Mouse (Mus musculus): Measurements from ENCODE around the gene Prok1. TPM values are rescaled to one million over a fixed set of nuclear protein-coding genes. Genes with fewer than 3 reads are reported as not detected.
A peak's percentile ranks its signal among the peaks of the same experiment; 100 is the strongest.

Prok1 gene
- polyA plus RNA-seq, 1 experiment: 0.53 TPM

DNA sequence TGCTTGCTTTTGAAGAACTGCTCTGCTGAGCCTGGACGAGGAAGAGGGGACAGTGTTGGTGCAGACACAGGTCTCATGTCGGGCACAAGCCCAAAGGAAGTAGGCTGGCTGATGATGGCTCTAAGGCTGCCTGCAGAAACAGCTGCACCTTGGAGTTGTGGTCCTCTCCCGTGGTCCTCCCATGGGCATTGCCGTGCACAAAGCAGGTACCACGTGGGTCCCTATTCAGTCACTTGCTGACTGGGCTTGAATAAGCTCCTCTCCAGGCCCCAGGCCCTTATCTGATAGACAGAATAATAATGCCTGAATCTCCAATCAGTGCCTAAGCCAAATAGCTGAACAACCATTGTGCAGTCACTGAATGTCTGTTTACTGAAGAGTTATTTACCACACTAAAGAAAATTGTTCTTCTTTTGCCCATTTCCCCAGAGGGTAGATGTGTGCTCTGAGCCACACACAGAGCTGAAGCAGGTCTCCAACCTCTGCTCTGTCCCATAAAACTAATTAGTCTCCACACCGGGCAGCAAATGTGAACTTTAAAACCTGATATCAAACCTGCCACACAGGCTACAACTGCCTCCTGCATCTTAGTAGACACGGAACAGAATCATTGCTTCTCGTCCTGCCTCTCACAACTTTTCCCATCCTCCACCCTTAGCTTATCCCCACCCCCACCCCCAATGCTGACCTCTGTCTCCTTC, 23.0 kb downstream of the Prok1 start:
- peak; percentile 22 for DNase-seq (ENCODE audit: low read depth)
- TF ChIP-seq CTCF (IDR thresholded peaks at IDR 0.05; ENCODE audit: borderline replicate concordance, extremely low read depth, insufficient read depth, insufficient read length) (no peak), POLR2A (IDR thresholded peaks at IDR 0.05; ENCODE audit: borderline replicate concordance, extremely low read depth, insufficient read depth, insufficient read length, poor library complexity, severe bottlenecking) (no peak)

DNA sequence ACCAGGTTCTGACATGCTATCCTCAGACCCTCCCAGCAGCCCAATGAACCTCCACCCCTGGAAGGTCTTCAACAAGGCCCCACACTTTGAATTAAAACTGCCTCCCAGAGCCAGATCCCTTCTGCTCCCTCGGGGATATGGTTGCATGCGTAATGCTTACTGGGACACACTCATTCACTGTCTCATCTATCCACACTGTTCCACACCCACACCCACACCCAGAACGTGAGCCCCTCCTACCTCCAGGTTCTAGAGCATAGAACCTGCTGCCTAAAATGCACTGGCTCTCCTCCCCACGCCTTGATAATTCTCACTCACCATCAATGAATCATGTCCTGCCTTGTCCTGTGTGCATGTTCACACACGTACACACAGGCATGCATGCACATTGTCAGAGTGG, 24.9 kb downstream of the Prok1 start:
- no peak for DNase-seq (ENCODE audit: low read depth)
- TF ChIP-seq CTCF (IDR thresholded peaks at IDR 0.05; ENCODE audit: borderline replicate concordance, extremely low read depth, insufficient read depth, insufficient read length) (no peak), POLR2A (IDR thresholded peaks at IDR 0.05; ENCODE audit: borderline replicate concordance, extremely low read depth, insufficient read depth, insufficient read length, poor library complexity, severe bottlenecking) (no peak)

DNA sequence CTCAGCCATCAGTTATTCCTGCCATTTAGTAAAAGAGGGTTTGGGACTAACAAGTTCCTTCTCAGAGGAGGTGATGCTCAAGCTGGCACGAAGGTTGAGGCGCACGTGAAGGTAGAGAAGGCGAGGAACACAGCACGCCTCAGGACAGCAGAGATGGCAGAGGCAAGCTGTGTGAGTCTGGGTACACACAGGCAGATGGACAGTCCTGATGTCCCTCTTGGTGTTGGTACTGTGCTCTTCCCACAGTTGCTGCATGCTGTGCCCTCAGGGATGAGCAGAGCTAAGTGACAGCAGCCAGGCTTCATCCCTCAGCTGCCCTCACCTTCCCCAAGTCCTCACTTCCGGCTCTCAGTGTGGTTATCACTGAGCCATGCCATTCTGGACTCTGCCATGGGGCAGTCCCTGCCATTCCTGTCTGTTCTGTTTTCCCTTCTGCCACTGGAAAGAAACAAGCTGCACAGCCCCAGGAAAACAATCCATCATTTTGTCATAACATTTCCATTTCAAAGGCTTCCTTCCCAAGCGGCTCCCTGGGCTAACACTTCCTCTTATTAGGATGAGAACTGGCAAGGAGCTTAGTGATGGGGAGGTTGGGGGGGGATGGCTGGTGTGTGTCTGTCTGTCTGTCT, 31.8 kb downstream of the Prok1 start:
- DNase-seq (ENCODE audit: low read depth): peak; percentile 69
- TF ChIP-seq POLR2A (IDR thresholded peaks at IDR 0.05; ENCODE audit: borderline replicate concordance, extremely low read depth, insufficient read depth, insufficient read length, poor library complexity, severe bottlenecking) (no peak), CTCF (IDR thresholded peaks at IDR 0.05; ENCODE audit: borderline replicate concordance, extremely low read depth, insufficient read depth, insufficient read length) (no peak)

DNA sequence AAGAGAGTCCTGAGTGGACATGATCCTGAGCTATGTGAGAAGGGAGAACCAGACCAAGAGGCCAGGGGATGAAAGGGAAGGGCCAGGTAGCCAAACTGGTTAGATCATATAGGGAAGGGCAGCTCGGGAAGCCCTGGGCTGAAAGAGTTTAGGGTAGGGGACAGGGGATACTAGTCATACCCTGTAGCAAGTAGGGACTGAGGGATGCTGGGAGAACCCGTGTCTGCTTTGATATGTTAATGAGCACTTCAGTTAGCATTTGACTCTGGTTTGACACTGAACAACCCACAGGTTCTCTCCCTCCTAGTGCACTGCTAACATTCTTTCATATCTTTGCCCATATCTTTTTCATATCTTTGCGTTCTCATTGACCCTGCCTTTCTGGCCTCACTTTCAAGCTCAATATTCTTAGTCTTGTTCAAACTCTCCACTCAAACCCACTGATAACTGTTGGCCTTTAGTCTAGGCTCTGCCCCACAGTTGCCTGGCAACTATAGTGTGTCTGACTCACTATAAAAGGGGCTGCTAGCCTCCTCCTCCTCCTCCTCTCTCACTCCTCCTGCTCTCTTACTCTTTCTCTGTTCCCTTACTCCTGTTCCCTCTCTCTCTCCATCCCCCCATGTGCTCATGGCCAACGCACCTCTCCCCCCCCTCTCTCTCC, 32.9 kb downstream of the Prok1 start:
- no peak for TF ChIP-seq POLR2A (IDR thresholded peaks at IDR 0.05; ENCODE audit: borderline replicate concordance, extremely low read depth, insufficient read depth, insufficient read length, poor library complexity, severe bottlenecking)
- no peak for TF ChIP-seq CTCF (IDR thresholded peaks at IDR 0.05; ENCODE audit: borderline replicate concordance, extremely low read depth, insufficient read depth, insufficient read length)
- DNase-seq (ENCODE audit: low read depth): no peak

DNA sequence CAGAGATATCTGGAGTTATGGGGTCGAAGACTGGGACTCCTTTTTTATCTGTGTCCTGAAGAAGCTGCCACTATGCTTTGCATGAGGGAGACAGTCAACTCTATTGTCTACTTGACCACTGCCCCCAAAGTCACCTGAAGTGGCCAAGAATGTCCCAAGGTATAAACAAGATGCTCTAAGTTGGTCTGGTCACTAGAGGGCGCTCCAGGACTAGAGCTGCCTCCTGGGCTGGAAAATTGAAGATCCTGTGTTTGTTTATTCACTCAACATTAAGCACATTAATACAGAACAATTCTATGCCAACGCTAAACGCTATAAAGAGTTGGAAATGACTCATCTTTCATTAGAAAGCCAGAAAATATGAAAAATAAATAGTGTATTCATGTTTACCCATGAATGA, 33.5 kb downstream of the Prok1 start:
- DNase-seq (ENCODE audit: low read depth): peak; percentile 79
- TF ChIP-seq CTCF (IDR thresholded peaks at IDR 0.05; ENCODE audit: borderline replicate concordance, extremely low read depth, insufficient read depth, insufficient read length) (peak; percentile 81; the same call in 1 of the 2 replicates), POLR2A (IDR thresholded peaks at IDR 0.05; ENCODE audit: borderline replicate concordance, extremely low read depth, insufficient read depth, insufficient read length, poor library complexity, severe bottlenecking) (no peak)

DNA sequence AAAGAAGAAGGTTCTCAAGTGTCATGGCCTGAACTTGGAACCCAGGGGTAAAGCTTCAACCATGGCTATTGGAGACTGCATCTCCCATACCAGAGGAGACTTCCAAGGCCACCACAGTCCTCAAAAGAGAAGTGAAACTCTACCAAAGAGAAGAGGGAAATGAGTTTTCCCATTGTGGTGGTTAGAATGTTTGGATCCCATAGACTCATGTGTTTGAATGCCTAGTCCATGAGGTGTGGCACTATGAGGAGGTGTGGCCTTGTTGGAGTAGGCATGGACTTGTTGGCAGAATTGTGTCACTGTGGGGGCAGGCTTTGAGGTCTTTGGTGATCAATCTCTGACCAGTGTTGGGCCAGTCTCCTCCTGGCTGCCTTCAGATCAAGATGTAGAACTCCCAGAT, 34.3 kb downstream of the Prok1 start:
- no peak for DNase-seq (ENCODE audit: low read depth)
- TF ChIP-seq CTCF (IDR thresholded peaks at IDR 0.05; ENCODE audit: borderline replicate concordance, extremely low read depth, insufficient read depth, insufficient read length): no peak
- TF ChIP-seq POLR2A (IDR thresholded peaks at IDR 0.05; ENCODE audit: borderline replicate concordance, extremely low read depth, insufficient read depth, insufficient read length, poor library complexity, severe bottlenecking): no peak

DNA sequence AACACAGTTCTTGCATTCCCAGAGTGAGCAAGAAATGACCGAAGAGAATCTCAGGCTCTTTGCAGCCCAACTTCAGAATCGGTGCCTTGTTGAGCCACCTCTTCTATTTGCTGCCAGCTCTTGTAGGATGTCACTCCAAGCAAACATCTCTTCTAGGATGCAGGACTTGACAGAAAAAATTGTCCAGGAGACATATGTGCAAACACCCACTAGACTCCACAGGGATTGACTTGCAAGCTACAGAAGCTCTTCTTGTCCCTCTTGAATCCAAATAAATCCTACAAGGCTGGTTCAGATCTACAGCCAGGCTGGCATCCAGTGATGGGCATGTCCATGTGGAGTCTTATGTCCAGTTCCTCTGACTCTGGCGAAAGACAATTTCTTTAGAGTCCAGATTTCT, 35.1 kb downstream of the Prok1 start:
- DNase-seq (ENCODE audit: low read depth): no peak

DNA sequence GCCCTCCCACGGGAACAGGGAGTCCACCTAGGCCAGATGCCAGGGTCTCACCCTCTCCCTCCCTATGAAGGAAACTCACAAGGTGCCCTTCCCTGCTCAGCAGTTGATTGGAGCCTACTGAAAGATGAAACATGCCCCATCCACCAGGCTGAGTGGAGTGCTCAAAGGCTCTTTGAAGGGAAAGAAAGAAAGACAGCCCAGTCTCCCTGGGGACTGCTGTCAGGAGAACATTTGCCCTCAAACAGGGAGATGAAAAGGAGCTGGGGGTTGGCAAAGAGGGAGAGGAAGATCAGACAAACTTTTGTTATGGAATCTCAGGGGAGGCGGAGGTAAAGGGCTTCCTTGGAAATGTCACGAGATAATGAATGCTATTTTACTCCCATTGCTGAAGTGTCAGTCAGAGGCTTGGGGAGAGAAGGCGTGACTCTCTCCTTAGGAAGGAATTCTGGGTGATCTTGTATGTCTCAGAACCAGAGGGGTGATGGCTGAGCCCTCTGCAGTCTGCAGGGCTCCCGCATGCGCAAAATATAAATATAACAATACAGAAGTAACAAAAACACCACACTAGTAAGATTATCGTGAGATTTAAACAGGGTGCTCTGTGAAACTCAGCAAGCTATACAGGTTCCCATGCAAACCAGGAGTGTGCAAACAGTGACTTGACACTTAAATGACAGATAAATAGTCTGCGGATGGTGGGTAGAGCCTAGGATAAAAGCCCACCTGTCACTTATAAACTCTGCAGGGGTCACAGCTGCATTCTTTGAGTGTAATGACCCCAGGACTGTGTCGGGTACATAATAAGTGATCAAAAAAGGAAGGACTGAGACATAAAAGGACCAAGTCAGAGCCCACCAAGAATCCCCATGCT, 38.0 kb downstream of the Prok1 start:
- peak; percentile 85 for DNase-seq (ENCODE audit: low read depth)
- TF ChIP-seq CTCF (IDR thresholded peaks at IDR 0.05; ENCODE audit: borderline replicate concordance, extremely low read depth, insufficient read depth, insufficient read length) (no peak), POLR2A (IDR thresholded peaks at IDR 0.05; ENCODE audit: borderline replicate concordance, extremely low read depth, insufficient read depth, insufficient read length, poor library complexity, severe bottlenecking) (no peak)

More for the DNA sequence above, 35.1 kb downstream of the Prok1 start:
- TF ChIP-seq CTCF (IDR thresholded peaks at IDR 0.05; ENCODE audit: borderline replicate concordance, extremely low read depth, insufficient read depth, insufficient read length): no peak
- TF ChIP-seq POLR2A (IDR thresholded peaks at IDR 0.05; ENCODE audit: borderline replicate concordance, extremely low read depth, insufficient read depth, insufficient read length, poor library complexity, severe bottlenecking): no peak

DNA sequence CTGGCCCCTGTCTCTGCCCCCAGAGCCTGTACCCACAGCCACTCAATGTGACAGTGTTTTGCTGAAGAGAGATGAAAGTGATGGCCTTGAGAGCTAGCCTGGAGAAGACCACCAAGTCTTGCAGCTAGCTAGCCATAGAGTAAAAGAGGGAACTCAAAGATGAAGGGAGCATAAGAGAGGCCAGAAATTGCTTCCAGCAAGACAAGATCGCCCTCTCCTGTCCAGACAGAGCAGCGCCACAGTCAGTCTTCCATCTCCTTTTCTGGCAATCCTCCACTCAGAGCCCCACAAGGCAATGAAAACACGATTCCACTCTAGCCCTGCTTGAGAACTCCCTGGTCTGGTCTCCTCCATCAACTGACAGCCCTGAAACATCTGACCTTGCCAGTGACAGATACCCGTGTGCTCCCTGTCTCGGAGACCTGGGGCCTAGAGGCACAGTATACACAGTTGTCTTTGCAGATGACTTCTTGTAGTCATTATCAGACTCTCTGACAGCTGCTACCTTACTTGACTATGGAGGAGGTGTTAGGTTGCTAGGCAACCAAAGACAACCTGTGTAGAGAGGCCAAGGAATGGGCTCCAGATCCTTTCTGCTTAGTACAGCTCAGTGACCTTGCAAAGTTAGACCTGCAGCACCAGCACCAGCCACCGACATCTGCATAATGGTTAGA, 51.1 kb downstream of the Prok1 start:
- TF ChIP-seq CTCF (IDR thresholded peaks at IDR 0.05; ENCODE audit: borderline replicate concordance, extremely low read depth, insufficient read depth, insufficient read length) (peak; percentile 95), POLR2A (IDR thresholded peaks at IDR 0.05; ENCODE audit: borderline replicate concordance, extremely low read depth, insufficient read depth, insufficient read length, poor library complexity, severe bottlenecking) (no peak)
- DNase-seq (ENCODE audit: low read depth): peak; percentile 85

DNA sequence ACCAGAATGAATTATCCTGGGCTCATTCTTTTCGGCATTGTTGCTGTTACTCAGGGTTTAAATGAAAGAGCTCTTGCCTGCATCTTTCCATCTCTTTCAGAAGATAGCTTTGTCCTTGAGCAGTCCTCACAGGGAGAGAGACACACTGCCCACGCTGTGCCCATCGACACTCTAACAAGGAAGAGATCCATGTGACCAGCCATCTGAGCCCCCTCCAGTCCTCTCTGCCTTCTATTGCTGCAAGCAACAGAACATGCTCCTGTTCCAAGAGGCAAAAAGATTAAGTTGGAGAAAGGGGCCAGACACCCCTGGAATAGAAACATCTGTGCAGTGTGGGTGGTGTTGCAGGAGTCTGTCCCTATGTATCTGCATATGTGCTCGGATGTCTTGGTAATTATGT, 52.5 kb downstream of the Prok1 start:
- DNase-seq (ENCODE audit: low read depth): no peak
- TF ChIP-seq CTCF (IDR thresholded peaks at IDR 0.05; ENCODE audit: borderline replicate concordance, extremely low read depth, insufficient read depth, insufficient read length) (no peak), POLR2A (IDR thresholded peaks at IDR 0.05; ENCODE audit: borderline replicate concordance, extremely low read depth, insufficient read depth, insufficient read length, poor library complexity, severe bottlenecking) (no peak)

All from brain, embryonic 14.5 days (tissue).